8 mouse cellular contexts compared by ENCODE assay signal in genomic region chr9:44482552-44482951, GRCm38 (mm10). TPM values are rescaled to one million over a fixed set of nuclear protein-coding genes. Genes with fewer than 3 reads are reported as not detected.
A peak's percentile ranks its signal among the peaks of the same experiment; 100 is the strongest.
DNase-seq lines count a peak whose midpoint lies in the region; ATAC-seq and TF ChIP-seq lines count a peak whose summit lies in the region.

Gene Bcl9l (plus strand): TSS chr9:44482825.

- intact Hi-C loops in heart, postnatal 36 days (cut with DNase I), result no loop called here

- no peaks in the 10 kb centered on the region for H3K36me3 ChIP-seq in forebrain, postnatal 0 days (ENCODE audit: insufficient read depth)
- H3K36me3 ChIP-seq in lung, embryonic 14.5 days (ENCODE audit: insufficient read depth), result 0 out of 2 replicates have a peak, but pooled peaks cover 7% of the 10 kb centered on the region

- peaks cover 36% of the 10 kb centered on the region for H3K4me1 ChIP-seq in forebrain, postnatal 0 days (ENCODE audit: insufficient read depth)
- peaks cover 31% of the 10 kb centered on the region for H3K4me1 ChIP-seq in lung, embryonic 14.5 days (ENCODE audit: insufficient read depth)

- peak within 1 kb of the TSS; percentile 95 for H3K4me3 ChIP-seq in forebrain, postnatal 0 days (ENCODE audit: low read depth, low read length)
- H3K4me3 ChIP-seq in lung, embryonic 14.5 days (ENCODE audit: low read depth, low read length), result peak within 1 kb of the TSS; percentile 98

- 1% methylated on average over 21 of the region's 31 CpGs for WGBS in forebrain, postnatal 0 days
- WGBS in lung, embryonic 14.5 days, result 0% methylated on average over 25 of the region's 31 CpGs

- ATAC-seq in cerebellum, adult (ENCODE audit: insufficient number of reproducible peaks, low FRiP score, low TSS enrichment), result peak; percentile 67
- ATAC-seq in forebrain, postnatal 0 days, result peak; percentile 85
- peak; percentile 54 for ATAC-seq in lung, embryonic 14.5 days (ENCODE audit: insufficient read depth)
- peak; percentile 55 for ATAC-seq in neutrophil, adult 5-6 weeks (ENCODE audit: extremely low read depth, insufficient number of reproducible peaks, low FRiP score, poor library complexity, severe bottlenecking)

- peak within 1 kb of the TSS; percentile 97 for H3K9ac ChIP-seq in forebrain, postnatal 0 days
- peak within 1 kb of the TSS; percentile 93 for H3K9ac ChIP-seq in lung, embryonic 14.5 days

- peak within 1 kb of the TSS; percentile 93 for H3K4me2 ChIP-seq in forebrain, postnatal 0 days (ENCODE audit: low read depth)
- H3K4me2 ChIP-seq in lung, embryonic 14.5 days, result peak within 1 kb of the TSS; percentile 88

- no peaks in the 10 kb centered on the region for H3K9me3 ChIP-seq in forebrain, postnatal 0 days (ENCODE audit: low read length)
- H3K9me3 ChIP-seq in lung, embryonic 14.5 days (ENCODE audit: low read depth, low read length), result no peaks in the 10 kb centered on the region

- TF ChIP-seq CTCF in forebrain, postnatal 0 days (IDR thresholded peaks at IDR 0.05; ENCODE audit: low read depth), result peak; percentile 82
- peak; percentile 89 for TF ChIP-seq CTCF in lung, embryonic 14.5 days (IDR thresholded peaks at IDR 0.05; ENCODE audit: low read depth)

- H3K27me3 ChIP-seq in forebrain, postnatal 0 days (ENCODE audit: insufficient read depth, low read length), result no peaks in the 10 kb centered on the region
- no peaks in the 10 kb centered on the region for H3K27me3 ChIP-seq in lung, embryonic 14.5 days (ENCODE audit: insufficient read depth, low read length)

- H3K27ac ChIP-seq in forebrain, postnatal 0 days (ENCODE audit: low read depth, low read length), result peak within 1 kb of the TSS; percentile 97
- peak within 1 kb of the TSS; percentile 95 for H3K27ac ChIP-seq in lung, embryonic 14.5 days (ENCODE audit: low read depth)

- peak; percentile 94 for DNase-seq in ES-CJ7 (ENCODE audit: low read depth, low spot score)
- peak; percentile 95 for DNase-seq in forebrain, postnatal 0 days
- peak; percentile 92 to 93 for DNase-seq in heart, postnatal 36 days
- DNase-seq in layer of hippocampus, adult 8-10 months (ENCODE audit: low spot score in 2 of 2), result peak; percentile 89
- DNase-seq in lung, embryonic 14.5 days, result peak; percentile 97
- DNase-seq in testis, postnatal 14 days (ENCODE audit: low spot score), result peak; percentile 92

RNA-seq across cellular contexts. Expression of gene Bcl9l, which starts in this region (rescaled TPM):
- 29.2 and 38.7 TPM in 2 replicates for total RNA-seq in forebrain, postnatal 0 days (2014; rRNA removed)
- polyA plus RNA-seq in forebrain, postnatal 0 days (2015; fragmentation: Nextera tagmentation; extraction: Ambion mirVana), result 9.3 and 13.0 TPM in 2 replicates
- total RNA-seq in heart, postnatal 36 days (2021), result 10 to 100 TPM; 44.6 to 59.4 TPM
- 10 to 100 TPM; 61.8 to 68.3 (median 64.9) TPM for total RNA-seq in layer of hippocampus, adult 8-10 months (2022)
- polyA plus RNA-seq in lung, embryonic 14.5 days (2014; fragmentation: Nextera tagmentation; extraction: Ambion mirVana), result 16.3 and 17.3 TPM in 2 replicates
- total RNA-seq in neutrophil, adult 5-6 weeks (2017), result 18.3 and 26.5 TPM in 2 replicates

Comparison
In these comparisons a context has a peak if more than half of its experiments do, and no peak if none do; other contexts are left out.
1. Peak in every context shown above with its lines: DNase-seq, ATAC-seq, H3K4me3 ChIP-seq and H3K27ac ChIP-seq.